Mouse (Mus musculus): ENCODE measurements at regions not wholly inside any gene's neighbourhood (a gene's known extent, or its start where the extent isn't known, plus 50 kb on each side); places are given as distances from the start of the nearest gene placed in this dataset.
A peak's percentile ranks its signal among the peaks of the same experiment; 100 is the strongest.

GRCm38 (mm10) chr5:98108394-98108793 is 58.6 kb upstream of the Prdm8 start:
- DNase-seq (ENCODE audit: low read depth), result peak; percentile 19

GRCm38 (mm10) chr5:98106261-98106660 is 60.7 kb upstream of the Prdm8 start:
- no peak for DNase-seq (ENCODE audit: low read depth)

GRCm38 (mm10) chr5:98083409-98083808 is 52.6 kb upstream of the Antxr2 start:
- no peak for DNase-seq (ENCODE audit: low read depth)

GRCm38 (mm10) chr5:98081204-98081603 is 50.4 kb upstream of the Antxr2 start:
- peak; percentile 63 for DNase-seq (ENCODE audit: low read depth)
